Mouse (Mus musculus): ENCODE measurements around the gene Cbfa2t3.

Gene Cbfa2t3

GRCm38 (mm10) chr8:122689315-122689714, 9.6 kb downstream of the Cbfa2t3 start:
- no peak for DNase-seq (ENCODE audit: low spot score in 2 of 2)

- DNase-seq (ENCODE audit: low spot score in 2 of 2): no peak
Observed at GRCm38 (mm10) chr8:122686879-122687278, 12.0 kb downstream of the Cbfa2t3 start.

GRCm38 (mm10) chr8:122685097-122685861, 13.6 kb downstream of the Cbfa2t3 start:
- no peak for DNase-seq (ENCODE audit: low spot score in 2 of 2)

DNA sequence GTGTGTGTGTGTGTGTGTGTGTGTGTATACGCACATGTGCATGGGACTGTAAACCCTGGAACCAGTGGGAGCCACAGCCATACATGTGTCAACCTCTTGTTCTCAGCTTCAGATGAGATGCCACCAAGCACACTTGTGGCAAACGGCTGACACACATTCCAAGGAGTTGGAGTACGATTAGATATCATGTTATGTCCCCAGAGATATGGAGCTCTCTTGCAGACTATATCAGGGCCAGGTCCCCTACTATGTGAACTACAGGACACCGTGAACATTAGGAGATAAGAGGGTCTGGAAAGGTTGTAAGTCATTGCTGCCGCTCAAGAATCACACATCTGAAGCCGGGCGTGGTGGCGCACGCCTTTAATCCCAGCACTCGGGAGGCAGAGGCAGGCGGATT, 16.1 kb downstream of the Cbfa2t3 start:
- no peak for DNase-seq (ENCODE audit: low spot score in 2 of 2)

GRCm38 (mm10) chr8:122680171-122680570, 18.7 kb downstream of the Cbfa2t3 start:
- DNase-seq (ENCODE audit: low spot score in 2 of 2): no peak

DNA sequence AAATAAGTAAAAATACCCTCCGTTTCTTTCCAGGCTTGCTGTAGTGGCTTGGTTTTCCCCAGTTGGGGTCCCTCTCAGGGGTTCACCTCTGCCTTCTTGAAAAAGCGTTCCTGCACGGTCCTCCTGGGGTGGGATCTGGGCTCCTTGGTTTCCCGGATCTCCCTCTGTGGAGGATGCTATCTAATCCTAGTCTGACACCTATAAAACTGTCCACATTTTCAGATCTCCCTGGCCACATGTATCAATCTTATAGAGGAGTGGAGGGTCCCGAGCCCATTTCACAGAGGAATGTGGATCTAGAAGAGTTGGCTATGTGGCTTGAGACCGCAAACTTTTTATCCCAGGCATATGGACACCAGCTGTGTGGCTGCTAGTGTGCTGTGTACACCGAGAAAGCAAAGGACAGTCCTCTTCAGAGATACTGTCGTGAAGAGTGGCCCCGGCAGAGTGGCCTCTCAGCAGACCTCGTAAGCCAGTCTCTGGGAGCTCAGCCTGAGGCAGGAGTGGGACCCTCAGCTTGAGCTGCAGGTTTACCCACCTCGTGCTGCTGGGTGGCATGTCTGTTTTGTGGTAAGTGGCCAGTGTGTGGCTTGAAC, 19.5 kb downstream of the Cbfa2t3 start:
- DNase-seq (ENCODE audit: low spot score in 2 of 2): no peak

DNA sequence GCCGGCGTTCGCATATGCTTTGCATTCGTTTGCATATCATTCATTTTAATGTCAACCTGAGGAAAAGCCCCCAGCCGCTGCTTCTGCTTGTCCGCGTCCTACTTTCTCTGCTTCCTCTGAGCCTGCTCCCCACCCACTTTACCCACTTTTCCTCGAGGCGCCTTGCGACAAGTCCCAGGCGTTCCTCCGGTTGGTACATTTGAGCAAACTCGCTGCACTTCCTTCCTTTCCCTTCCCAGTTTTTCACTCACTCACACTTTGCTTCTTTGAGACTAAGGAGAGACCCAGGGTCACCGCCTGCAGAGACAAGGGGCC, 20.1 kb downstream of the Cbfa2t3 start:
- DNase-seq (ENCODE audit: low spot score in 2 of 2): no peak

- peak; percentile 67 to 74 for DNase-seq (ENCODE audit: low spot score in 2 of 2)
Observed at GRCm38 (mm10) chr8:122678061-122678895, 20.6 kb downstream of the Cbfa2t3 start.

GRCm38 (mm10) chr8:122677481-122678021, 21.4 kb downstream of the Cbfa2t3 start:
- no peak for DNase-seq (ENCODE audit: low spot score in 2 of 2)

DNA sequence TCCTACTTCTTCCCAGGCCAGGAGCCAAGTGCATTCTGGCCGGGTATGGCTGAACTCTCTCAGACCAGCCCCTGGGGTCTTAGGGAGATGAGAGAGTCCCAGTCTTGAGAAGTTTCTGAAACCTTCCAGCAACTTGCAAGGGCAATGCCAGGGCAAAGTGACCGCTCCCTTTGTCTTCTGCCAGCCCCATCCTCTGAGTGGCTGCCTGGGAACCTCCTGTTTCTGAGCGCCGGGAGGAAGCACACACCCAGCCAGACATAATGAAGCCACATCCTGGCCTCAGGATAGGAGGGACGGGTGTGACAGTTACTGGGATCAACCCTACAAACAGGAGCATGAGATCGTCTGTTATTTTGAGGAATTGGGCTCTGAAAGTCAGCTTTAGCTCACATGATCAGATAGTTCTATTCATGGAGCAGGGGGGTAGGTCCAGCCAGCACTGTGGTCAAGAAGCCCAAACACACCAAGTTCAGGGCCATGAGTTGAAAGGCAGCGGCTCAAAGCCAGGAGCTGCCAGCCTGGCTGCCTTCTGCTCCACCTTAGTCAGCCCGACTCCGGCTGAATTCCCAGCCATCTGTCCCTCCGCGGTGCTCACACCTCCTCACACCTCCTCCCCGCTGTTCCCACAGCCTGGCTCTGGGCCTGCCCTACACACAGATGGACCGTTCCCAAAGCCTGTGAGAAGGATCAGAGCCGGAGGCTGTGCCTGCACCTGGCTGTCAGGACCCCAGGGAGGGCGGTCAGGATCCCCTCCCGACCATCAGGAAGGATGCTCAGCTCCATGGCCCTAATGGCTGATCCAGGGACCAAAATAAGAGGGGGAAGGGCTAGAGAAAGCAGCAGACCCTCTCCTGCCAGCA, 22.1 kb downstream of the Cbfa2t3 start:
- DNase-seq (ENCODE audit: low spot score in 2 of 2): peak; percentile 42 to 61

DNA sequence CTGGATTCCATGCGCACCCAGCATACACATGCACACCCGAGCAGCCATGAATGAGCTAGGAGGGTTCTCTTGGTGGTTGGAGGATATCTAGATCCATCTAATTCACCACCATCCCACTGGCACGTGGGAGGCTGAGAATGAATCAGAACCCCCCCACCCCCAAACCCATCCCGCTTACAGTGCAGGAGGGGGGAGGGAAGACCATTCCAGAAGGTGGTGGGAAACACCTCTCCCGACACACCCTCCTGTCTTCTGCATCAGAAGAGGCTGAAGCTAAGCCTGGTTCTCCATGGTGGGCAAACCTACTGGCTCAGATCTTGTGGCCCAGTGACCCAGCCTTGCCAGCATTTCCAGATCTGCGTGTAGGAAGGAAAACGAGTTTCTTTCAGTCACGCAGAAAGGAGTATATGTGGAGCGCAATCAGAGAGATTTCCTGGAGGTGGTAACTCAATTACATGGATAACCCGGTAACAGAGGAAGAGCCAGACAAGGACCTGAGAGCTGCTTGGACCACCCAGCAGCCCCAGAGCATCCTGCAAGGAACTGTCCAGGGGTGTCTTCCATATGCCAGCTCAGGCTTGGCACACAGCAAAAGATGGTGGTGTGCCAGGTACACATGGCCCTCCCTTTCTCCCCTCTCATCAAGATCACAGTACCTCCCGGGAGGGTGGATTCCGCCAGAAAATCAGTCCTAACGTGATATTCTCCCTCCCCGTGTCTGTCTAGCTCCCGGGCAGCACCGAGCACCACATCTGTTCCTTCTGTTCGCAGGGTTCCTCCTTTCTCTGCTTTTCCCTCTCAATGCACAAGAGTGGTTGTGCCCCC, 23.1 kb downstream of the Cbfa2t3 start:
- DNase-seq (ENCODE audit: low spot score in 2 of 2): no peak

GRCm38 (mm10) chr8:122674999-122675398, 23.9 kb downstream of the Cbfa2t3 start:
- no peak for DNase-seq (ENCODE audit: low spot score in 2 of 2)

DNA sequence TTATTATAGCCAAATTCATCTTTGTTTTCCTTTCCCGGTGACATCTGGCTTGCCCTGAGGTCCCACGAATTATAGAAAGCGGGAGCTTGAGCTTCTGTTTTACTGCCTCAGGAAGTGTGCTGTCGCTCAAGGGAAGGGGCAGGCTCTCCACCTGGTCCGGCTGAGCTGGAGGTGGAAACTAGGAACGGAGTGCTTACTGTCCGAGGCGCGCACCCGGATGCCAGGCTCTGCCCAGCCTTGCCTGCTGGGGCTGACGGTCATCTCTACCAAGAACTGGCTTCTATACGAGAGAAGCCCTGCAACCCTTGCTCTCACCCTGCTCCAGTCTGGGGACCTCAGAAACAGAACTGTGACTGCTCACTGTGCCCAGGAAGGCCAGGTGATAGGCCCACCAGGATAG, 24.9 kb downstream of the Cbfa2t3 start:
- DNase-seq (ENCODE audit: low spot score in 2 of 2): no peak

- DNase-seq (ENCODE audit: low spot score in 2 of 2): no peak
Observed at GRCm38 (mm10) chr8:122671894-122672293, 27.0 kb downstream of the Cbfa2t3 start.

GRCm38 (mm10) chr8:122670718-122671117, 28.2 kb downstream of the Cbfa2t3 start:
- no peak for DNase-seq (ENCODE audit: low spot score in 2 of 2)

DNA sequence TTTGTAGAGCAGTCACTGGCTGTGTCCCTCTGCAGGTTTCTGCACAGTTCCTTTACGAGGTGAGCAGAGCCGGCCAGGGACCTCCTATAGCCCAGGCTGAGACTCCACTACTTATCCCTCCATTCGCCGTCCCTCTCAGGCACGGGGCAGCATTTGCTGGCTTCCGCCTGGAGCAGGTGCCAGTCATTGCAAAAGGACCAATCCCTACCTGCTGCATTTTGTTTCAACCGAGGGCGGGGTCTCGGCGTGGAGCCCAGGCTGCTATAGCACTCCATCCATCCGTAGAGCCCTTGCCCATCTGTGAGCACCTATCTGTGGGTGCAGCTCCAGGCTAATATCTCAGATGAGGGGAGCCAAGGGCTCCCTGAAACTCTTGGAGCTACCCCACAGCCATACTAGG, 28.9 kb downstream of the Cbfa2t3 start:
- DNase-seq (ENCODE audit: low spot score in 2 of 2): no peak

DNA sequence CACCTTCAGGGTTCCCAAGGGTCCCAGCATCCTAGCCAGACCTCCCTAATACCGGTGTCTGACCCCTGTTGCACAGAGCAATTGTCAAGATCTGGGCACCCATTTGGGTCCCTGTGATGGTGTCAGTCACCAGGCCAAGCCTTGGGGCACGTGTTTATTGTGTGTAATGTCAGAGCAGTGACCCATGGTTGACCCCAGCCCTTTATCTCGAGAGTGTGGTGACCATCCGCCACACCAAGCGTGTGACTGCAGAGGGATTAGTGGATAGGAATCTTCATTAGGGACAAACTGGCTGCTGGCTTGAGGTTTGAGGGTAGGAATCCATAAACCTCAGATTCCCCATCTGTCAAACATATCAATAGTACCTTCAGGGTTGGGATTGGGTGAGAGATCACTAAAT, 29.5 kb downstream of the Cbfa2t3 start:
- no peak for DNase-seq (ENCODE audit: low spot score in 2 of 2)

GRCm38 (mm10) chr8:122667854-122668253, 31.1 kb downstream of the Cbfa2t3 start:
- peak in 1 of 2 experiments; percentile 58 for DNase-seq (ENCODE audit: low spot score in 2 of 2)

GRCm38 (mm10) chr8:122666827-122667226, 32.1 kb downstream of the Cbfa2t3 start:
- DNase-seq (ENCODE audit: low spot score in 2 of 2): no peak

- DNase-seq (ENCODE audit: low spot score in 2 of 2): no peak
Observed at GRCm38 (mm10) chr8:122666338-122666764, 32.6 kb downstream of the Cbfa2t3 start.
